Mouse (Mus musculus) myocyte (in vitro differentiated cells): ENCODE measurements around the gene Ncoa4. TPM values are rescaled to one million over a fixed set of nuclear protein-coding genes. Genes with fewer than 3 reads are reported as not detected.
"Not testable (repeated sequence)": the region's sequence is repeated elsewhere in the genome, so short reads cannot be mapped to it uniquely, and the experiment has no call there.

Experiments used
- H3K27me3 ChIP-seq: one replicate; pipeline ENCODE4 v1.6.1; 2011; ENCODE audit not compliant: control insufficient read depth, insufficient read depth, insufficient read length
- H3K36me3 ChIP-seq: one replicate; pipeline ENCODE4 v1.6.1; 2011; ENCODE audit not compliant: control insufficient read depth, insufficient read depth
- H3K4me2 ChIP-seq: one replicate; pipeline ENCODE4 v1.6.1; 2011; ENCODE audit warnings: low read depth, control low read depth
- H3K4me3 ChIP-seq: one replicate; pipeline ENCODE4 v1.5.1; 2011; ENCODE audit warnings: mild to moderate bottlenecking, control low read depth, moderate library complexity
- H3K79me2 ChIP-seq: one replicate; pipeline ENCODE4 v1.6.1; 2011; ENCODE audit not compliant: control insufficient read depth, insufficient read depth
- H3ac ChIP-seq: one replicate; pipeline ENCODE4 v1.6.1; 2011; ENCODE audit not compliant: control insufficient read depth, insufficient read length
- CEBPB ChIP-seq: IDR thresholded peaks from 2 replicates; pipeline ENCODE4 v1.6.1; 2011; ENCODE audit warnings: mild to moderate bottlenecking, moderate library complexity; ENCODE audit not compliant: poor library complexity, insufficient read depth, severe bottlenecking
- E2F4 ChIP-seq: IDR thresholded peaks from one replicate; pipeline ENCODE4 v1.6.1; 2011; ENCODE audit warnings: mild to moderate bottlenecking, control low read depth, moderate library complexity; ENCODE audit not compliant: insufficient read depth
- MAX ChIP-seq: IDR thresholded peaks from one replicate; pipeline ENCODE4 v1.6.1; 2011; ENCODE audit warnings: low read depth, mild to moderate bottlenecking, control low read depth
- MYOD1 ChIP-seq, 3 experiments: IDR thresholded peaks; one replicate each; pipeline ENCODE4 v1.6.1; 2011; ENCODE audit warnings: control low read depth in 2 of 3, low read depth in 2 of 3, mild to moderate bottlenecking in 2 of 3, moderate library complexity in 1 of 3; ENCODE audit not compliant: insufficient read length in 2 of 3, control insufficient read depth in 1 of 3
- MYOG ChIP-seq, 3 experiments: IDR thresholded peaks; one replicate each; pipeline ENCODE4 v1.6.1; 2011; ENCODE audit warnings: control low read depth in 2 of 3, low read depth in 2 of 3, mild to moderate bottlenecking in 2 of 3; ENCODE audit not compliant: insufficient read length in 2 of 3, control insufficient read depth in 1 of 3, insufficient read depth in 1 of 3
- POLR2A ChIP-seq: IDR thresholded peaks from one replicate; pipeline ENCODE4 v1.6.1; 2011; ENCODE audit warnings: low read depth, mild to moderate bottlenecking, control low read depth, moderate library complexity; ENCODE audit not compliant: insufficient read length
- POLR2AphosphoS2 ChIP-seq: IDR thresholded peaks from one replicate; pipeline ENCODE4 v1.6.1; 2011; ENCODE audit warnings: low read depth, control low read depth; ENCODE audit not compliant: insufficient read length
- REST ChIP-seq: IDR thresholded peaks from one replicate; pipeline ENCODE4 v1.6.1; 2011; ENCODE audit warnings: mild to moderate bottlenecking, control low read depth, moderate library complexity; ENCODE audit not compliant: insufficient read depth, insufficient read length
- SRF ChIP-seq: IDR thresholded peaks from one replicate; pipeline ENCODE4 v1.6.1; 2011; ENCODE audit warnings: low read depth; ENCODE audit not compliant: control insufficient read depth, insufficient read length
- TCF12 ChIP-seq: IDR thresholded peaks from one replicate; pipeline ENCODE4 v1.6.1; 2011; ENCODE audit warnings: mild to moderate bottlenecking, control low read depth; ENCODE audit not compliant: poor library complexity, insufficient read depth, severe bottlenecking
- TCF3 ChIP-seq: IDR thresholded peaks from one replicate; pipeline ENCODE4 v1.6.1; 2011; ENCODE audit warnings: low read depth, control low read depth; ENCODE audit not compliant: insufficient read length
- USF1 ChIP-seq: IDR thresholded peaks from one replicate; pipeline ENCODE4 v1.6.1; 2011; ENCODE audit warnings: low read depth, mild to moderate bottlenecking, control low read depth, moderate library complexity
- polyA plus RNA-seq: library from polyadenylated mRNA; unstranded; fragments of >200 nt; fragmentation: generic; extraction: Trizol; gene quantifications from one replicate; pipeline ENCODE4 v1.2.1, GENCODE M21; 2012; ENCODE audit warnings: missing spikeins

Ncoa4 gene
- 20.2 TPM for polyA plus RNA-seq

DNA sequence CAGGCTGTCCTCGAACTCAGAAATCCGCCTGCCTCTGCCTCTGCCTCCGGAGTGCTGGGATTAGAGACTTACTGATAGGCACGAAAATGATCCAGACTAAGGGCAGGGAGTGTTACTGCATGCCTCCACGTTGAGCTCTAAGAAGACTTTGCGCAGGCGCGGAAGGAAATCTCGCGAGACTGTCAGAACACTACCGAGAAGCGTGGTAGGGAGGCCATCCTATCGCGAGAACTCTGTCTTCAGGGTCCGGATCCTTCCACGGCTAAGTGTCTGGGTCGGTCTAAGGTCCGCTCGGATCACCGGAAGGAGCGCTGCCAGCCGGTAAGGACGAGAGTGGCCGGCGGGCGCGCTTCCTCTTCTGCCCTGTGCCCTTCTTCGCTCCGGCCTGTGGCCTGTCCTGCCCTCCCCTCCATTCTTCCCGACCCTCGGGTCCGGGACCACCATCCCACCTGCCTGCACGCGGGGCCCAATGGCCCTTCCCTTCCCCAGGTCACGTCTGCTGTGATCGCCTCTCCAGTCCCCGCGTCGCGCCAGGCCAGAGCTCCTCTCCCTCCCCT is at the start of gene Ncoa4:
Gene Ncoa4, plus strand, starts transcription at position 176 of the 557 bp plus-strand sequence.
- peak within 1 kb of the TSS; percentile 87 for H3ac ChIP-seq
- H3K4me2 ChIP-seq, result peak within 1 kb of the TSS; percentile 92
- H3K4me3 ChIP-seq, result peak within 1 kb of the TSS; percentile 77
- no peaks in the 10 kb centered on the region for H3K27me3 ChIP-seq
- H3K79me2 ChIP-seq, result peaks cover 48% of the 10 kb centered on the region
- TF ChIP-seq CEBPB (no peak), E2F4 (no peak), MYOG (IDR thresholded peaks at IDR 0.05; ENCODE audit: control insufficient read depth in 1 of 3, insufficient read depth in 1 of 3, insufficient read length in 2 of 3, low read depth in 2 of 3) (no peak), MYOD1 (IDR thresholded peaks at IDR 0.05; ENCODE audit: control insufficient read depth in 1 of 3, insufficient read length in 2 of 3, low read depth in 2 of 3) (peak in 1 of 3 experiments; percentile 22), POLR2A (peak; percentile 97), SRF (no peak), TCF12 (no peak), REST (no peak), POLR2AphosphoS2 (peak; percentile 92), TCF3 (no peak), MAX (no peak), USF1 (no peak)
- H3K36me3 ChIP-seq, result no peaks in the 10 kb centered on the region

DNA sequence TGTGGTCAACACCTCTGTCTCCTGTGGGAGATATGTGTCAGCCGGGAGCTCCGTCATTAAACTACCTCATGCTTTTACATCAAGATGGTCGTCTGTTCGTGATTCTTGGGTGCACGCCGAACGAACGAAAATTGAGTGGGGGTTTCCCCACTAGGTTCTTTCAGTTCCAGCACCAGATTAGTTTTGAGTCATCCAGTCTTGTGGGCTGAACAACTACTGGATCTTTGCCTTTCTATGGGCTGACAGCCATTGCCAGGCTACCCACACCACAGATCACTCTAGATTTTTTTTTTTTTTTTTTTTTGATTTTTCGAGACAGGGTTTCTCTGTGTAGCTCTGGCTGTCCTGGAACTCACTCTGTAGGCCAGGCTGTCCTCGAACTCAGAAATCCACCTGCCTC is 47.5 kb upstream of the Ncoa4 start:
- H3K27me3 ChIP-seq, H3K4me2 ChIP-seq, H3K36me3 ChIP-seq, H3K79me2 ChIP-seq, H3ac ChIP-seq, H3K4me3 ChIP-seq: not testable (repeated sequence)

DNA sequence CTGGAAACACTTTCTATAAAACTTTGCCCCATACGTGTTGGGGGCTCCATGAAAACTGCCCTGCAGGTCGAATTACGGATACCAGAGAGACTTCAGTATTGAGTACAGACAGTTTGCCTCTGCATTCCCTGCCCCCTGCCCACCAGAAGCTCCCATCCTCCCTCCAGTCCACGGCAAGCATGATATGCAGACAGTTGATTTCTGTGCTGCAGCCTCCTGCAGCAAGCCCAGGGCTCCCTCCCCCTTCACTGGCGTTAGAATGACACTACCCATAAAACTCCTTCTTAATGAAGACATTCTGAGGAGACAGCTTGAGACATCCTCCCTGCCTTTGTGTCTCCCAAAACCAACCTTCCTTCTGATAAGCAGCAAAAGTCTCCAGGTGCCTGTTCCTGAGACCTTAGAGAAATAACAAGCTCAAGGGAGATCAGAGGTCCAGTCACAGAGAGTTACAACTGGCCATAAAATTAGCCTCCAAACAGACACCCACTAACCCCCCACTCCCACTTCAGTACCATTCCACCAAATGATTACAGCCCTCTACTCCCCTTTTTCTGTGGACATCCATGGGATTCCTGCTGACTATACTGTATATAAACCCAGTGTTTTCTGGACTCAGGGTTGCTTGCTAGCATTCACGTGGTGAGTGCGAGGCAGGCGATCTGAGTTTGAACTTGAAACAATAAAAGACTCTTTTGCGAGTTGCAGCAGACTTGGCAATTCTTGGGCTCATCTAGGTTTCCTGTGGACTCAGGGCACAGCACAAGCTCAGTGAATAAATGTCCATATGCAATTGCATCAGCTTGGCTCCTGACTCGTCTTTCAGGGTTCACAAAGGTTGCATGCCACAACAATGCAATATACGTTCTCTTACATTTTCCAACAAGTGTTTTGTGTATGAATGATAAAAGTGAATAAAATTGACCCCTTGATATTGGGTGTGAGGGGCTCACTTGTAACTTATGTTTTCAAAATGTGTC is 38.4 kb upstream of the Ncoa4 start:
- Histone ChIP-seq H3K27me3 (peaks cover 5% of the 10 kb centered on the region), H3K4me3 (no peak overlapping the region), H3ac (no peak overlapping the region), H3K4me2 (no peak overlapping the region), H3K36me3 (no peaks in the 10 kb centered on the region), H3K79me2 (no peaks in the 10 kb centered on the region)
- no peak for TF ChIP-seq POLR2AphosphoS2
- TF ChIP-seq MAX, result no peak
- no peak for TF ChIP-seq E2F4
- TF ChIP-seq CEBPB, result peak; percentile 55; the same call in 1 of the 2 replicates
- no peak for TF ChIP-seq MYOD1 (IDR thresholded peaks at IDR 0.05; ENCODE audit: control insufficient read depth in 1 of 3, insufficient read length in 2 of 3, low read depth in 2 of 3)
- TF ChIP-seq USF1, result no peak

DNA sequence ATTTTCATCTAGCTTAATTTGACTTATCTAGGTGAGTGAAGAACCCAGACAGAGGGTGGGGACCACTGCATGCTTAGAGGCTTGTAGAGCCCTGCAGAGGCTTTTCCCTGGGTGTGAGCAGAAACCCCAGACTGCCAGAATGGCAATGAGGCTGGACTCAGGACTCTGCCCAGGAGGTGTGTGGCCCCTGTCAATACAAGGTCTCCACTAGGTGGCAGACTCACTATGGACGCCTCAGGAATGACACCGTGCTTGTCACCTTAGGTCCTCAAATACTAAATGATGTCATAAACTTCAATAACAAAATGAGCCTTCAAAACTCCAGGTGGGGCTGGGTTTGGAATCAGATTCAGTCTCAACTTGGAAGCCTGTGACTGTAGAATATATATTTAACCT is 37.7 kb upstream of the Ncoa4 start:
- Histone ChIP-seq H3ac (no peak overlapping the region), H3K27me3 (peaks cover 10% of the 10 kb centered on the region), H3K79me2 (no peaks in the 10 kb centered on the region), H3K4me2 (no peak overlapping the region), H3K36me3 (no peaks in the 10 kb centered on the region), H3K4me3 (no peak overlapping the region)
- no peak for TF ChIP-seq REST
- no peak for TF ChIP-seq SRF
- TF ChIP-seq MYOG (IDR thresholded peaks at IDR 0.05; ENCODE audit: control insufficient read depth in 1 of 3, insufficient read depth in 1 of 3, insufficient read length in 2 of 3, low read depth in 2 of 3), result no peak

DNA sequence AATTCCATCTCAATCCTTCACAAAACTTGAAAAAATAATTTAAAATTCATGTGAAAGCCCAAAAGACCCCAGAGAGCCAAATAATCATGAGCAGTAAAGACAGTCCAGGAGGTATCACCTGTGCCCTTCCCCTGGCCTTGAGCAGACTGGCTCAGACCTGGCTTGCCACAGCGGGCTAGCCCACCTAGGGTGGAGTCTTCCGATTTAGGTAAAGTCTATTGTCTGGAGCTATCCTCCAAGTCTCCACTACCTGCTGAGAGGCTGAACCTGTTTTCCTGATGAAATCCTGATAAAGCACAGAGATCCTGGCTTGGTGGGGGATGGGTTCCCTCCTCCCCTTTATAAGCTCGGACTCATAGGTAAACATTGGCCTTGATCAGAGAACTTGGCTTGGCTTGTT is 35.4 kb upstream of the Ncoa4 start:
- H3K4me3 ChIP-seq, result no peak overlapping the region
- H3K4me2 ChIP-seq, result no peak overlapping the region
- H3K79me2 ChIP-seq, result no peaks in the 10 kb centered on the region
- H3K36me3 ChIP-seq, result no peaks in the 10 kb centered on the region
- H3K27me3 ChIP-seq, result peaks cover 16% of the 10 kb centered on the region
- H3ac ChIP-seq, result no peak overlapping the region
- TF ChIP-seq TCF3 (no peak), CEBPB (no peak), POLR2AphosphoS2 (no peak), SRF (no peak), POLR2A (no peak), MAX (no peak), REST (no peak), MYOG (IDR thresholded peaks at IDR 0.05; ENCODE audit: control insufficient read depth in 1 of 3, insufficient read depth in 1 of 3, insufficient read length in 2 of 3, low read depth in 2 of 3) (no peak)

DNA sequence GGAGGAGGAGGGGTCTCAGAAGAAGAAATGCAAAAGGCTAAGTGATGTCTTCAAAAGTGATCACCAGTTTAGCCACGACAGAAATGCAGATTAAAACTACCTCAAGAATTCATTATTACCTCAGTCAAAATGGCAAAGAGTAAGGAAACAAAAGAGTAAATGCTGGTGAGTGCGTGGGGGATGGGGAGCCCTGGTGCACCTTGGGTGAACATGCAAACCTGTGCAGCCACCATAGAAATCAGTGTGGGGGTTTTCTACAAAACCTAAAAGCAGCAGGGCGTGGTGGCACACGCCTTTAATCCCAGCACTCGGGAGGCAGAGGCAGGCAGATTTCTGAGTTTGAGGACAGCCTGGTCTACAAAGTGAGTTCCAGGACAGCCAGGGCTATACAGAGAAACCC is 34.4 kb upstream of the Ncoa4 start:
- not testable (repeated sequence) for H3K36me3 ChIP-seq, H3ac ChIP-seq, H3K4me2 ChIP-seq, H3K4me3 ChIP-seq, H3K79me2 ChIP-seq
- H3K27me3 ChIP-seq, result peaks cover 16% of the 10 kb centered on the region
